11 mouse cellular contexts compared by ENCODE assay signal in the genomic region with DNA sequence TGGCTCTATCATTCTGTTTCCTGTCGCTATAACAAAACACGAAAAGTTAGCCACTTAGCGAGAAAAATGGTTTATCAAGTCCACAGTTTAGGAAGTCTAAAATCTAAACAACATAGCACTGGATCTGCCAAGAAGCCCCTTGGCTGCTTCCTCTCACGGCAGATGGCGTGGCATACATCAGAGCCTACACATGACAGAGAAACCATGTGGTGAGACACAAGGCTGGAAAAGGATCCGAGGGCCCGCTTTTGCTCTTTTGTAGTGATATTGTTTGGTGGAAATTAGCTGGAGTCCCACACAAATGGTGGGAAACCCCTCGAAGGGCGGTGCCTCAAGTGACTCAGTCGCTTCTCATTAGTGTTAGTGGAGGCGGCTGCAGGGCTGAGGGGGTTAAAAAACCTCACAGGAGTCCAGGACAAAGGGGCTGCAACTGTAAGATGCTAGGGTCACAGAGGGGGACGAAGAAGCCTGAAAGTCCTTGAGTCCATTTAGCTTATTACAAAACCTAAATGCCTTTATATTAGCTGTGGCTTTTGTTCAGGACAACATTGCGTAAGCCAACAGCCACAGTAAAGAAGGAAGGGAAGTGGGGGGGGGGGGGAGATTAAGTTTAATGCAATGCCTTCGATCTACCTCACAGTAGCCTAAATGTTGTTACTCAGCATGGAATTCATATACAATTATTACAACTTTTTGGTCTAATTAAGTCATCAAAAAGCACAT. TPM values are rescaled to one million over a fixed set of nuclear protein-coding genes. Genes with fewer than 3 reads are reported as not detected.
A peak's percentile ranks its signal among the peaks of the same experiment; 100 is the strongest.
DNase-seq lines count a peak whose midpoint lies in the region; TF ChIP-seq lines count a peak whose summit lies in the region.
"Had no signal": no experiment of that assay in that cellular context is flagged by ENCODE, and none has a peak within 500 bp of the region (broad histone marks: within the 10 kb centered on the region; RNA-seq: fewer than 3 reads in every experiment).

No protein-coding gene starts in this region.

- no peaks in the 10 kb centered on the region for H3K79me3 ChIP-seq in C2C12 (ENCODE audit: low read depth)

- peaks cover 6% of the 10 kb centered on the region for H3K27me3 ChIP-seq in C2C12 (ENCODE audit: control insufficient read depth, insufficient read depth, insufficient read length)

- WGBS in lung, adult 2 months, result 53% methylated on average over 14 of the region's 14 CpGs

- DNase-seq in cerebellum, postnatal 14 days, result peak; percentile 55 to 73
- no peak for DNase-seq in cerebellum, adult 9-11 months
- peak; percentile 9 for DNase-seq in lung, adult 2 months
- DNase-seq in lung, postnatal 25 days (ENCODE audit: low spot score), result no peak
- DNase-seq in layer of hippocampus, adult 2 months (ENCODE audit: low spot score in 2 of 2), result peak; percentile 50 to 63
- no peak for DNase-seq in kidney, adult 9 months
- DNase-seq in frontal cortex, postnatal 36 days (ENCODE audit: low spot score in 2 of 2), result no peak

- H3K4me3 ChIP-seq in lung, adult 2 months (replicated peaks; ENCODE audit: extremely low read depth, low read depth, low read length), result no peak overlapping the region
- H3K4me3 ChIP-seq in C2C12 (ENCODE audit: insufficient read depth, poor library complexity, severe bottlenecking), result no peak overlapping the region
- no peak overlapping the region for H3K4me3 ChIP-seq in layer of hippocampus, adult 2 months

- no peak overlapping the region for H3K27ac ChIP-seq in layer of hippocampus, adult 2 months
- H3K27ac ChIP-seq: hindbrain, embryonic 13.5 days had no signal

- no peaks in the 10 kb centered on the region for H3K79me2 ChIP-seq in C2C12 (ENCODE audit: control insufficient read depth, insufficient read depth)

- TF ChIP-seq POLR2A in lung, adult 2 months (IDR thresholded peaks at IDR 0.05; ENCODE audit: borderline replicate concordance, extremely low read depth, low read depth, low read length), result no peak

- 0 out of 2 replicates have a peak, but pooled peaks cover 4% of the 10 kb centered on the region for H3K4me1 ChIP-seq in lung, adult 2 months (ENCODE audit: control insufficient read depth, insufficient read depth, low read length)

- no peak overlapping the region for H3ac ChIP-seq in C2C12 (ENCODE audit: control insufficient read depth, insufficient read length, low read depth)

- TF ChIP-seq CTCF in lung, adult 2 months (IDR thresholded peaks at IDR 0.05; ENCODE audit: insufficient read depth, low read length), result no peak
- TF ChIP-seq CTCF in C2C12 (IDR thresholded peaks at IDR 0.05; ENCODE audit: control insufficient read depth, insufficient read depth, insufficient read length), result no peak
- TF ChIP-seq CTCF in layer of hippocampus, adult 2 months (conservative IDR thresholded peaks at IDR 0.05), result no peak

- no peaks in the 10 kb centered on the region for H3K36me3 ChIP-seq in C2C12 (ENCODE audit: control insufficient read depth, insufficient read depth)
- H3K36me3 ChIP-seq: G1E; hindbrain, embryonic 13.5 days; midbrain, embryonic 10.5 days had no signal

TF ChIP-seq in C2C12, 6 proteins besides CTCF, POLR2A, EP300 and RAD21:
- no peak for TF ChIP-seq MYOD1 (IDR thresholded peaks at IDR 0.05; ENCODE audit: control insufficient read depth, insufficient read length, low read depth)
- peak; percentile 44 for TF ChIP-seq CEBPB (IDR thresholded peaks at IDR 0.05; ENCODE audit: low read depth)

RNA-seq across cellular contexts. Expression of a gene that starts 3.5 kb away (rescaled TPM):
- 46.2 and 54.7 TPM in 2 replicates for polyA plus RNA-seq in lung, adult 2 months (2012; rRNA removed)
- 0.46 TPM for polyA plus RNA-seq in C2C12 (2012; fragmentation: generic; extraction: Trizol)
- 10 to 100 TPM in 1 of 2 experiments, 1 to 10 TPM in 1; 9.2 to 10.3 TPM for total RNA-seq in layer of hippocampus, adult 2 months (2021)
- total RNA-seq: G1E had no signal

RNA-seq across cellular contexts. Expression of a gene that starts 8.6 kb away (rescaled TPM):
- polyA plus RNA-seq in lung, adult 2 months (2012; rRNA removed), result 8.0 and 11.5 TPM in 2 replicates
- polyA plus RNA-seq in C2C12 (2012; fragmentation: generic; extraction: Trizol), result 28.8 TPM
- 10 to 100 TPM; 16.7 to 20.7 TPM for total RNA-seq in layer of hippocampus, adult 2 months (2021)

RNA-seq across cellular contexts. Expression of a gene that starts 45.4 kb away (rescaled TPM):
- 55.5 and 57.0 TPM in 2 replicates for polyA plus RNA-seq in lung, adult 2 months (2012; rRNA removed)
- polyA plus RNA-seq in C2C12 (2012; fragmentation: generic; extraction: Trizol), result 1.1 TPM
- total RNA-seq in layer of hippocampus, adult 2 months (2021), result 10 to 100 TPM; 28.5 to 32.0 TPM

Comparison
In these comparisons a context has a peak if more than half of its experiments do, and no peak if none do; other contexts are left out.
1. DNase-seq: peak in cerebellum, postnatal 14 days (2 of 2), lung, adult 2 months (single experiment) and layer of hippocampus, adult 2 months (2 of 2); none in cerebellum, adult 9-11 months (single experiment), lung, postnatal 25 days (single experiment), kidney, adult 9 months (single experiment) and frontal cortex, postnatal 36 days (0 of 2).
2. RNA of a gene that starts 3.5 kb away (polyA plus RNA-seq): 46.2 to 54.7 TPM in lung, adult 2 months; 0.46 TPM in C2C12 (single experiment); every median in the first group is over 10 times any median in the second.
3. RNA of a gene that starts 45.4 kb away (polyA plus RNA-seq): 55.5 to 57.0 TPM in lung, adult 2 months; 1.1 TPM in C2C12 (single experiment); every median in the first group is over 10 times any median in the second.